Mouse (Mus musculus) right cerebral cortex, postnatal 36 days (tissue): Measurements from ENCODE around the gene Tbl3.

Experiments
- DNase-seq, 2 experiments: peaks; one replicate each; pipeline ENCODE4 v3.0.0; 2022; ENCODE audit warnings: low spot score in 2 of 2, mixed read lengths in 1 of 2

Gene Tbl3

GRCm38 (mm10) chr17:24653967-24654710 is 53.3 kb downstream of the Tbl3 start:
- DNase-seq = no peak

DNA sequence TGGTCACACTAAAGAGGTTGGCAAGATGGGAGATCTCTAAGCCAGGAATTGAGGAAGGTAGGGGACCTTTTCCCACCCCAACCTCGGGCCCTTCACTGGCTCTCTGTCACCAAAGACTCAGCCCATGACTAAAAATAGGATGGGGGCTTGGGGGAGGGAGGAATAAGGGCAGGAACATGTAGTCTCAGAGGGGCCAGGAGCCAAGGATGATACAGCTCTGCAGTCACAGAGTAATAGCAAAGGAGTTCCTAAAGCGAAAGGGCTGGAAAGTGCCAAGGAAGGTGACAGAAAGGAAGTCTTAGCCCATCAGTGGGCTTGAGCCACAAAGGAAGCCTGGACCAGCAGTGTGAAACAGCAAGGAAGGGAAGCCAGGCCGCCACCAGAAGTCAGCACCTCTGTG is 55.6 kb downstream of the Tbl3 start:
- no peak for DNase-seq

DNA sequence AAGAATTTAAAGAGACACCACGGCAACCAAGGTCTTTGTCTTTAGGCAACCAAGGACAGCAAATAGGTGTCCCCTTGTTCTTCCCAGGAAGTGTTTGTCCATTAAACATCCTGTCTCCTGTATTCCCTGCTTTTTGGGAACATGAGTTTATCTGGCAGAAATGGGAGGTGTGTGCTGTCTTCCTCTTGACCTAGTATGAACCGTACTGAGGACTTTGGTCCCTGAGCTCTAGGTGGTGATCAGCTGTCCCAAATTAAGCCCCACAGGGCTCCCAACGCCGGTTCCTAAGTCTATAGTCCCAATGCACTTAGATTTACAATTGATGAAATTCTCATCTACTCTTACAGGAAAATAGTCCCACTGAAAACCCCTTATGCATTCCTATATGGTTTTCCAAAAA is 56.7 kb downstream of the Tbl3 start:
- no peak for DNase-seq

GRCm38 (mm10) chr17:24650070-24650616 is 57.3 kb downstream of the Tbl3 start, which contains the start of gene Slc9a3r2:
Gene Slc9a3r2 (minus strand): TSS chr17:24650327.
- no peak for DNase-seq

DNA sequence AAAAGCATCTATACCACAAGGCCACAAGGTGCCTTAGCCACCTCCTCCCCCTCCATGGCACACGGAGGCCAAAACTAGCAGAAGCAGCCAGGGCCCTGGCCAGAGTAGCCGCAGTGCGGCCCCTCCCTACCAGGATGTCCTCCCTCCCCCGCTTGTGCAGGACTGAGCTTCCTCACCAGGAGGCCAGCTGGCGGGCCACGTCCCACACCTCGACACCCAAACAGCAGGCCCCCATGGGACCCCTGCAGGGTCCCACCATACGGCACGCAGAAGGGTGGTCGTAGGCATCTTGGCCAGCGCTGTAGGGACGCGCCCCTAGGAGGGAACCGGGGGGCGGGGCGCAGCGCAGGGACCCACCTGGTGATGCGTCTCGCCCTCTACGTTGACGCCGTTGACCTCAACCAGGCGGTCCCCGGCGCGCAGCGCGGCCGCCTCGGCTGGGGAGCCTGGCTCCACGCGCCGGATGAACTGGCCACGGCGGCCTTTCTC is 57.8 kb downstream of the Tbl3 start:
- DNase-seq = no peak

- no peak for DNase-seq
These were observed 58.6 kb downstream of the Tbl3 start for GRCm38 (mm10) chr17:24648731-24649377.
